Mouse (Mus musculus) neural tube, embryonic 11.5 days (tissue): ENCODE measurements around the gene Tmem179b. TPM values are rescaled to one million over a fixed set of nuclear protein-coding genes. Genes with fewer than 3 reads are reported as not detected.
"Not testable (repeated sequence)": the region's sequence is repeated elsewhere in the genome, so short reads cannot be mapped to it uniquely, and the experiment has no call there.

ENCODE experiments used
- ATAC-seq: fragments of 200-750 bp; cut with Nextera tagmentation; 2 replicates; pipeline ENCODE4 v1.8.0; 2017; ENCODE audit warnings: moderate number of reproducible peaks, mild to moderate bottlenecking, moderate TSS enrichment, moderate library complexity; ENCODE audit not compliant: insufficient read depth, low FRiP score, low TSS enrichment
- DNase-seq: peaks from one replicate; pipeline ENCODE4 v3.0.0-alpha.2; 2015; ENCODE audit warnings: low spot score
- H3K27ac ChIP-seq: fragments of 300-500 bp; sonication (generic); 2 replicates; pipeline ENCODE4 v1.5.1; 2014; ENCODE audit warnings: low read depth, mild to moderate bottlenecking, low read length
- H3K27me3 ChIP-seq: fragments of 300-500 bp; sonication (generic); 2 replicates; pipeline ENCODE4 v1.6.1; 2014; ENCODE audit warnings: mild to moderate bottlenecking, low read length, mixed read lengths; ENCODE audit not compliant: control insufficient read depth, insufficient read depth
- H3K36me3 ChIP-seq: fragments of 300-500 bp; sonication (generic); 2 replicates; pipeline ENCODE4 v1.6.1; 2014; ENCODE audit warnings: mild to moderate bottlenecking, low read length, moderate library complexity, mixed read lengths; ENCODE audit not compliant: control insufficient read depth, insufficient read depth
- H3K4me1 ChIP-seq: fragments of 300-500 bp; sonication (generic); 2 replicates; pipeline ENCODE4 v1.6.1; 2014; ENCODE audit warnings: low read length, mixed read lengths; ENCODE audit not compliant: control insufficient read depth, insufficient read depth
- H3K4me2 ChIP-seq: fragments of 300-500 bp; sonication (generic); 2 replicates; pipeline ENCODE4 v1.6.1; 2014; ENCODE audit warnings: low read depth, mild to moderate bottlenecking, moderate library complexity
- H3K4me3 ChIP-seq: fragments of 300-500 bp; sonication (generic); 2 replicates; pipeline ENCODE4 v1.5.1; 2014; ENCODE audit warnings: low read depth, low read length
- H3K9ac ChIP-seq: fragments of 300-500 bp; sonication (generic); 2 replicates; pipeline ENCODE4 v1.6.1; 2014; ENCODE audit warnings: mild to moderate bottlenecking, low read length
- H3K9me3 ChIP-seq: fragments of 300-500 bp; sonication (generic); 2 replicates; pipeline ENCODE4 v1.6.1; 2016; ENCODE audit warnings: low read length; ENCODE audit not compliant: control insufficient read depth
- WGBS: fragments of 180-500 bp; shearing (Covaris S2); extraction: QIAGEN DNeasy Blood & Tissue Kit; methylation state at CpG from one replicate; pipeline ENCODE4 v1.1.7; 2014; 5-methylcytosine and 5-hydroxymethylcytosine counted together
- polyA plus RNA-seq: library from polyadenylated mRNA; unstranded; fragments of >200 nt; fragmentation: Nextera tagmentation; extraction: Ambion mirVana; gene quantifications from 2 replicates; pipeline ENCODE4 v1.2.1, GENCODE M21; 2014

The Tmem179b gene
- polyA plus RNA-seq, 1 experiment from 2014 or later: 46.7 TPM

GRCm38 (mm10) chr19:8734334-8734733 lies 39.9 kb downstream of the Tmem179b start:
- no peak overlapping the region for H3K4me2 ChIP-seq
- 0 out of 2 replicates have a peak, but pooled peaks cover 5% of the 10 kb centered on the region for H3K4me1 ChIP-seq
- H3K36me3 ChIP-seq: no peaks in the 10 kb centered on the region
- H3K27ac ChIP-seq: no peak overlapping the region
- no peaks in the 10 kb centered on the region for H3K9me3 ChIP-seq
- ATAC-seq (no peak), DNase-seq (no peak)
- no peak overlapping the region for H3K4me3 ChIP-seq
- no peak overlapping the region for H3K9ac ChIP-seq
- H3K27me3 ChIP-seq: no peaks in the 10 kb centered on the region
- WGBS: 74% methylated on average over 3 of the region's 3 CpGs

- H3K4me3 ChIP-seq, DNase-seq, ATAC-seq, H3K27me3 ChIP-seq, H3K9me3 ChIP-seq, H3K36me3 ChIP-seq, H3K27ac ChIP-seq, H3K4me2 ChIP-seq, H3K9ac ChIP-seq: not testable (repeated sequence)
- peaks cover 12% of the 10 kb centered on the region for H3K4me1 ChIP-seq
- 53% methylated on average over 3 of the region's 3 CpGs for WGBS
Measured at GRCm38 (mm10) chr19:8728335-8729099, 45.8 kb downstream of the Tmem179b start.

- Histone ChIP-seq H3K36me3 (peaks cover 6% of the 10 kb centered on the region), H3K4me1 (peaks cover 12% of the 10 kb centered on the region), H3K9me3 (no peaks in the 10 kb centered on the region), H3K27ac (0 out of 2 replicates have a peak overlapping the region, but pooled peaks have one; percentile 8), H3K4me2 (no peak overlapping the region), H3K4me3 (no peak overlapping the region), H3K9ac (no peak overlapping the region), H3K27me3 (no peaks in the 10 kb centered on the region)
- WGBS: 29% methylated on average over 5 of the region's 5 CpGs
- DNase-seq (no peak), ATAC-seq (no peak)
Measured at GRCm38 (mm10) chr19:8727495-8728114, 46.7 kb downstream of the Tmem179b start.

- 13% methylated on average over 3 of the region's 3 CpGs for WGBS
- Histone ChIP-seq H3K9me3 (no peaks in the 10 kb centered on the region), H3K4me2 (no peak overlapping the region), H3K4me3 (no peak overlapping the region), H3K27me3 (no peaks in the 10 kb centered on the region), H3K27ac (no peak overlapping the region), H3K4me1 (peaks cover 19% of the 10 kb centered on the region), H3K9ac (no peak overlapping the region), H3K36me3 (peaks cover 6% of the 10 kb centered on the region)
- no peak for ATAC-seq
- no peak for DNase-seq
Measured at GRCm38 (mm10) chr19:8726609-8727390, 47.5 kb downstream of the Tmem179b start.

- 54% methylated on average over 4 of the region's 4 CpGs for WGBS
- ATAC-seq (no peak), DNase-seq (no peak)
- H3K27me3 ChIP-seq: no peaks in the 10 kb centered on the region
- H3K36me3 ChIP-seq: peaks cover 6% of the 10 kb centered on the region
- peak overlapping the region; percentile 82 for H3K4me2 ChIP-seq
- peak overlapping the region; percentile 96 for H3K9ac ChIP-seq
- H3K4me3 ChIP-seq: peak overlapping the region; percentile 88
- H3K9me3 ChIP-seq: no peaks in the 10 kb centered on the region
- H3K27ac ChIP-seq: no peak overlapping the region
- H3K4me1 ChIP-seq: peaks cover 19% of the 10 kb centered on the region
Measured at GRCm38 (mm10) chr19:8725081-8725613, 49.1 kb downstream of the Tmem179b start.

GRCm38 (mm10) chr19:8724392-8724791 lies 49.9 kb downstream of the Tmem179b start:
- 1% methylated on average over 2 of the region's 2 CpGs for whole genome bisulfite sequencing
- DNase-seq: no peak

GRCm38 (mm10) chr19:8723574-8724346 lies 50.5 kb downstream of the Tmem179b start:
- peaks cover 6% of the 10 kb centered on the region for H3K36me3 ChIP-seq
- no peaks in the 10 kb centered on the region for H3K27me3 ChIP-seq
- peak overlapping the region; percentile 88 for H3K4me3 ChIP-seq
- peaks cover 19% of the 10 kb centered on the region for H3K4me1 ChIP-seq
- H3K4me2 ChIP-seq: peak overlapping the region; percentile 82
- under 1% methylated on average over 20 of the region's 20 CpGs for WGBS
- peak overlapping the region; percentile 65 for H3K27ac ChIP-seq
- peak overlapping the region; percentile 96 for H3K9ac ChIP-seq
- DNase-seq (peak; percentile 26), ATAC-seq (no peak)
- no peaks in the 10 kb centered on the region for H3K9me3 ChIP-seq

More at GRCm38 (mm10) chr19:8724392-8724791, 49.9 kb downstream of the Tmem179b start:
- Histone ChIP-seq H3K36me3 (peaks cover 6% of the 10 kb centered on the region), H3K4me3 (peak overlapping the region; percentile 88), H3K9ac (peak overlapping the region; percentile 96), H3K9me3 (no peaks in the 10 kb centered on the region), H3K4me1 (peaks cover 19% of the 10 kb centered on the region), H3K4me2 (peak overlapping the region; percentile 82), H3K27ac (peak overlapping the region; percentile 65; the same call in 1 of the 2 replicates), H3K27me3 (no peaks in the 10 kb centered on the region)
- ATAC-seq: no peak
